Comparison of ENCODE assay signal across 23 mouse cellular contexts in genomic region chrX:10268761-10269437, GRCm38 (mm10). TPM values are rescaled to one million over a fixed set of nuclear protein-coding genes. Genes with fewer than 3 reads are reported as not detected.
DNase-seq lines count a peak whose midpoint lies in the region; ATAC-seq and TF ChIP-seq lines count a peak whose summit lies in the region.
"Had no signal": no experiment of that assay in that cellular context is flagged by ENCODE, and none has a peak within 500 bp of the region (broad histone marks: within the 10 kb centered on the region; RNA-seq: fewer than 3 reads in every experiment).

No protein-coding gene starts in this region.

- no peaks in the 10 kb centered on the region for H3K9me3 ChIP-seq in limb, embryonic 14.5 days (ENCODE audit: control insufficient read depth, low read length)
- no peaks in the 10 kb centered on the region for H3K9me3 ChIP-seq in limb, embryonic 10.5 days (replicated peaks)
- H3K9me3 ChIP-seq: embryonic facial prominence, embryonic 12.5 days; intestine, embryonic 15.5 days; liver, embryonic 12.5 days; lung, embryonic 15.5 days; midbrain, embryonic 12.5 days had no signal

- no peak for ATAC-seq in limb, embryonic 14.5 days (ENCODE audit: low FRiP score, low read depth)
- ATAC-seq: intestine, embryonic 15.5 days; liver, embryonic 12.5 days had no signal

- no peak overlapping the region for H3K4me2 ChIP-seq in limb, embryonic 14.5 days (replicated peaks; ENCODE audit: low read depth, low read length, severe bottlenecking)
- H3K4me2 ChIP-seq: embryonic facial prominence, embryonic 12.5 days; intestine, embryonic 15.5 days; liver, embryonic 12.5 days; lung, embryonic 15.5 days; midbrain, embryonic 12.5 days had no signal

- H3K27me3 ChIP-seq in limb, embryonic 14.5 days (ENCODE audit: control insufficient read depth, insufficient read depth, low read length), result no peaks in the 10 kb centered on the region
- no peaks in the 10 kb centered on the region for H3K27me3 ChIP-seq in limb, embryonic 10.5 days (ENCODE audit: low read depth, poor library complexity, severe bottlenecking)
- H3K27me3 ChIP-seq: embryonic facial prominence, embryonic 12.5 days; intestine, embryonic 15.5 days; liver, embryonic 12.5 days; lung, embryonic 15.5 days; midbrain, embryonic 12.5 days had no signal

- no peaks in the 10 kb centered on the region for H3K4me1 ChIP-seq in limb, embryonic 14.5 days (ENCODE audit: control insufficient read depth, insufficient read depth, low read length)
- no peaks in the 10 kb centered on the region for H3K4me1 ChIP-seq in limb, embryonic 10.5 days
- H3K4me1 ChIP-seq: embryonic facial prominence, embryonic 12.5 days; intestine, embryonic 15.5 days; liver, embryonic 12.5 days; lung, embryonic 15.5 days; midbrain, embryonic 12.5 days had no signal

- no peak for TF ChIP-seq POLR2A in limb, embryonic 14.5 days (IDR thresholded peaks at IDR 0.05; ENCODE audit: borderline replicate concordance, extremely low read depth, insufficient read depth, insufficient read length)

- 79% methylated on average over 4 of the region's 4 CpGs for WGBS in limb, embryonic 14.5 days
- 94% methylated on average over 4 of the region's 4 CpGs for WGBS in limb, embryonic 10.5 days

- H3K27ac ChIP-seq in limb, embryonic 14.5 days (replicated peaks; ENCODE audit: low read depth, low read length), result no peak overlapping the region
- no peak overlapping the region for H3K27ac ChIP-seq in limb, embryonic 10.5 days
- H3K27ac ChIP-seq: embryonic facial prominence, embryonic 12.5 days; gastrocnemius, adult 2 months; intestine, embryonic 15.5 days; kidney, postnatal 0 days; liver, embryonic 12.5 days; lung, embryonic 15.5 days; macrophage; midbrain, embryonic 12.5 days had no signal

- no peaks in the 10 kb centered on the region for H3K36me3 ChIP-seq in limb, embryonic 14.5 days (ENCODE audit: control insufficient read depth, insufficient read depth, low read length)
- H3K36me3 ChIP-seq in limb, embryonic 10.5 days, result no peaks in the 10 kb centered on the region
- H3K36me3 ChIP-seq: embryonic facial prominence, embryonic 12.5 days; intestine, embryonic 15.5 days; liver, embryonic 12.5 days; lung, embryonic 15.5 days; midbrain, embryonic 12.5 days had no signal

- H3K9ac ChIP-seq in limb, embryonic 14.5 days (ENCODE audit: low read depth, low read length, severe bottlenecking), result no peak overlapping the region
- H3K9ac ChIP-seq: embryonic facial prominence, embryonic 12.5 days; intestine, embryonic 15.5 days; liver, embryonic 12.5 days; lung, embryonic 15.5 days; midbrain, embryonic 12.5 days had no signal

- no peak overlapping the region for H3K4me3 ChIP-seq in limb, embryonic 14.5 days (replicated peaks; ENCODE audit: low read length)
- H3K4me3 ChIP-seq in limb, embryonic 10.5 days, result no peak overlapping the region
- H3K4me3 ChIP-seq: embryonic facial prominence, embryonic 12.5 days; gastrocnemius, adult 2 months; intestine, embryonic 15.5 days; liver, embryonic 12.5 days; lung, embryonic 15.5 days; midbrain, embryonic 12.5 days had no signal

- peak; percentile 6 for DNase-seq in limb, embryonic 14.5 days (ENCODE audit: low spot score)
- DNase-seq in limb, embryonic 10.5 days (ENCODE audit: low spot score), result no peak
- DNase-seq in cerebellum, adult 11-12 months, result peak; percentile 42
- DNase-seq in cerebellum, postnatal 10 days, result peak; percentile 55 to 69
- DNase-seq in retina, postnatal 7 days (ENCODE audit: low read depth, low spot score), result peak; percentile 0
- no peak for DNase-seq in B cell, adult 2 months
- no peak for DNase-seq in gastrocnemius, postnatal 4 days (ENCODE audit: low spot score in 2 of 2)
- DNase-seq: gastrocnemius, adult 2 months; heart, adult 11 months; left cerebral cortex, postnatal 4 days; thymus, adult 18-20 months had no signal

RNA-seq across cellular contexts. Expression of gene Otc, which starts 16.8 kb away (rescaled TPM):
- not detected in 2 replicates for polyA plus RNA-seq in limb, embryonic 14.5 days (2012; rRNA removed)
- polyA plus RNA-seq in limb, embryonic 14.5 days (2014; fragmentation: Nextera tagmentation; extraction: Ambion mirVana), result not detected in 2 replicates
- not detected in 2 replicates for polyA plus RNA-seq in limb, embryonic 10.5 days (2016; fragmentation: Nextera tagmentation; extraction: Ambion mirVana)
- total RNA-seq in gastrocnemius, postnatal 4 days (2021), result under 1 TPM in 1 of 2 experiments, not detected in 1; 0.36 TPM
- total RNA-seq: common myeloid progenitor, adult 5-6 weeks; ES-E14; gastrocnemius, adult 2 months; layer of hippocampus, adult 18-20 months; left cerebral cortex, postnatal 4 days had no signal
- polyA plus RNA-seq: embryonic facial prominence, embryonic 12.5 days; heart, embryonic 14.5 days; hindbrain, embryonic 11.5 days; kidney, postnatal 0 days; macrophage; midbrain, embryonic 12.5 days had no signal

RNA-seq across cellular contexts. Expression of gene Rpgr, which starts 52.2 kb away (rescaled TPM):
- polyA plus RNA-seq in limb, embryonic 14.5 days (2012; rRNA removed), result 8.0 and 8.6 TPM in 2 replicates
- polyA plus RNA-seq in limb, embryonic 14.5 days (2014; fragmentation: Nextera tagmentation; extraction: Ambion mirVana), result 9.9 and 12.5 TPM in 2 replicates
- 19.0 and 23.5 TPM in 2 replicates for polyA plus RNA-seq in limb, embryonic 10.5 days (2016; fragmentation: Nextera tagmentation; extraction: Ambion mirVana)
- 1 to 10 TPM; 5.2 to 7.2 TPM for total RNA-seq in gastrocnemius, postnatal 4 days (2021)

Comparison
In these comparisons a context has a peak if more than half of its experiments do, and no peak if none do; other contexts are left out.
1. DNase-seq: peak in limb, embryonic 14.5 days (single experiment), cerebellum, adult 11-12 months (single experiment), cerebellum, postnatal 10 days (2 of 2) and retina, postnatal 7 days (single experiment); none in limb, embryonic 10.5 days (single experiment), B cell, adult 2 months (0 of 2) and gastrocnemius, postnatal 4 days (0 of 2).